Mouse (Mus musculus): ENCODE measurements around the gene Hdgfl1. TPM values are rescaled to one million over a fixed set of nuclear protein-coding genes. Genes with fewer than 3 reads are reported as not detected.

Hdgfl1 gene
- polyA plus RNA-seq (2012): not detected in 2 replicates

- TF ChIP-seq GATA1 (IDR thresholded peaks at IDR 0.05; ENCODE audit: low read length): no peak
These were observed at the start of gene Hdgfl1 for GRCm38 (mm10) chr13:26769955-26770354. TSS of gene Hdgfl1 (minus strand) at chr13:26770165.

- no peak for TF ChIP-seq GATA1 (IDR thresholded peaks at IDR 0.05; ENCODE audit: low read length)
These were observed 25.5 kb upstream of the Hdgfl1 start for GRCm38 (mm10) chr13:26795460-26795859.

- no peak for TF ChIP-seq GATA1 (IDR thresholded peaks at IDR 0.05; ENCODE audit: low read length)
These were observed 541 bp downstream of the Hdgfl1 start for GRCm38 (mm10) chr13:26769424-26769823.

GRCm38 (mm10) chr13:26761966-26762803 is 7.8 kb downstream of the Hdgfl1 start:
- TF ChIP-seq GATA1 (IDR thresholded peaks at IDR 0.05; ENCODE audit: low read length): no peak

GRCm38 (mm10) chr13:26752863-26753262 is 17.1 kb downstream of the Hdgfl1 start:
- TF ChIP-seq GATA1 (IDR thresholded peaks at IDR 0.05; ENCODE audit: low read length): no peak

GRCm38 (mm10) chr13:26752414-26752813 is 17.6 kb downstream of the Hdgfl1 start:
- no peak for TF ChIP-seq GATA1 (IDR thresholded peaks at IDR 0.05; ENCODE audit: low read length)

- no peak for TF ChIP-seq GATA1 (IDR thresholded peaks at IDR 0.05; ENCODE audit: low read length)
These were observed 24.1 kb downstream of the Hdgfl1 start for GRCm38 (mm10) chr13:26745760-26746457.

GRCm38 (mm10) chr13:26745059-26745759 is 24.8 kb downstream of the Hdgfl1 start:
- no peak for TF ChIP-seq GATA1 (IDR thresholded peaks at IDR 0.05; ENCODE audit: low read length)

GRCm38 (mm10) chr13:26744068-26744467 is 25.9 kb downstream of the Hdgfl1 start:
- no peak for TF ChIP-seq GATA1 (IDR thresholded peaks at IDR 0.05; ENCODE audit: low read length)

- no peak for TF ChIP-seq GATA1 (IDR thresholded peaks at IDR 0.05; ENCODE audit: low read length)
These were observed 35.0 kb downstream of the Hdgfl1 start for GRCm38 (mm10) chr13:26734981-26735380.

GRCm38 (mm10) chr13:26724250-26724649 is 45.7 kb downstream of the Hdgfl1 start:
- no peak for TF ChIP-seq GATA1 (IDR thresholded peaks at IDR 0.05; ENCODE audit: low read length)

GRCm38 (mm10) chr13:26721333-26721732 is 48.6 kb downstream of the Hdgfl1 start:
- TF ChIP-seq GATA1 (IDR thresholded peaks at IDR 0.05; ENCODE audit: low read length): no peak

- no peak for TF ChIP-seq GATA1 (IDR thresholded peaks at IDR 0.05; ENCODE audit: low read length)
These were observed 49.0 kb downstream of the Hdgfl1 start for GRCm38 (mm10) chr13:26720917-26721316.

- TF ChIP-seq GATA1 (IDR thresholded peaks at IDR 0.05; ENCODE audit: low read length): no peak
These were observed 50.7 kb downstream of the Hdgfl1 start for GRCm38 (mm10) chr13:26719146-26719715.
